In genomic region chr6:112191032-112191431, GRCm38 (mm10) we compare ENCODE assay signal across 9 mouse cellular contexts.
DNase-seq lines count a peak whose midpoint lies in the region; ATAC-seq and TF ChIP-seq lines count a peak whose summit lies in the region.
"Had no signal": no experiment of that assay in that cellular context is flagged by ENCODE, and none has a peak within 500 bp of the region (broad histone marks: within the 10 kb centered on the region; RNA-seq: fewer than 3 reads in every experiment).

No protein-coding gene starts in this region.

- 47% methylated on average over 6 of the region's 6 CpGs for WGBS in heart, adult 2 months
- WGBS in heart, embryonic 11.5 days (ENCODE audit: insufficient replicate concordance), result 46% methylated on average over 6 of the region's 6 CpGs

- TF ChIP-seq EP300 in heart, adult 2 months (IDR thresholded peaks at IDR 0.05; ENCODE audit: insufficient read depth, low read depth, low read length), result no peak

- no peaks in the 10 kb centered on the region for H3K4me1 ChIP-seq in heart, adult 2 months (ENCODE audit: control insufficient read depth, insufficient read depth, low read length)
- no peaks in the 10 kb centered on the region for H3K4me1 ChIP-seq in heart, embryonic 11.5 days (ENCODE audit: control insufficient read depth, insufficient read depth, low read length)

- H3K4me3 ChIP-seq in heart, adult 2 months, result no peak overlapping the region
- H3K4me3 ChIP-seq in heart, embryonic 11.5 days (ENCODE audit: low read depth, low read length), result no peak overlapping the region

- no peaks in the 10 kb centered on the region for H3K79me2 ChIP-seq in heart, adult 2 months (replicated peaks; ENCODE audit: control insufficient read depth, insufficient read depth, low read length)

- intact Hi-C loops in heart, adult 2 months (cut with DNase I), result loop anchor here (2.0 kb wide), 1 partner anchor 58 kb away; no protein-coding TSS in a partner anchor
- intact Hi-C loops in heart, postnatal 36 days (cut with DNase I), result loop anchor here (10.0 kb wide), 1 partner anchor 814 kb away; no protein-coding TSS in a partner anchor

- no peak overlapping the region for H3K9ac ChIP-seq in heart, adult 2 months (ENCODE audit: low read depth, low read length)
- no peak overlapping the region for H3K9ac ChIP-seq in heart, embryonic 11.5 days (ENCODE audit: low read depth, low read length)

- peak; percentile 89 for TF ChIP-seq CTCF in heart, adult 2 months (IDR thresholded peaks at IDR 0.05)

- H3K9me3 ChIP-seq in heart, embryonic 11.5 days (replicated peaks; ENCODE audit: control insufficient read depth, low read length), result no peaks in the 10 kb centered on the region

- TF ChIP-seq POLR2A in heart, adult 2 months (IDR thresholded peaks at IDR 0.05; ENCODE audit: insufficient read depth, low read depth, low read length), result no peak

- H3K27ac ChIP-seq in heart, adult 2 months, result no peak overlapping the region
- no peak overlapping the region for H3K27ac ChIP-seq in heart, embryonic 11.5 days (ENCODE audit: low read depth, low read length)

- no peaks in the 10 kb centered on the region for H3K27me3 ChIP-seq in heart, adult 2 months (ENCODE audit: control insufficient read depth, insufficient read depth, low read length)
- no peaks in the 10 kb centered on the region for H3K27me3 ChIP-seq in heart, embryonic 11.5 days (ENCODE audit: control insufficient read depth, insufficient read depth, low read length)

- peak; percentile 29 to 70 for DNase-seq in heart, adult 2 months
- peak; percentile 53 to 89 for DNase-seq in adrenal gland, adult (ENCODE audit: inconsistent age in 2 of 2, low spot score in 1 of 2)
- DNase-seq in embryo, embryonic 11 days, result peak; percentile 73
- DNase-seq in heart, postnatal 36 days, result peak; percentile 53 to 70
- peak; percentile 68 to 78 for DNase-seq in layer of hippocampus, postnatal 36 days
- peak; percentile 5 for DNase-seq in thymus, postnatal 0 days (ENCODE audit: low spot score)

- H3K4me2 ChIP-seq in heart, embryonic 11.5 days, result no peak overlapping the region

- no peaks in the 10 kb centered on the region for H3K36me3 ChIP-seq in heart, adult 2 months (ENCODE audit: control insufficient read depth, insufficient read depth, low read length)
- no peaks in the 10 kb centered on the region for H3K36me3 ChIP-seq in heart, embryonic 11.5 days (ENCODE audit: control insufficient read depth, insufficient read depth, low read length)
- H3K36me3 ChIP-seq: G1E had no signal

- no peak for ATAC-seq in heart, embryonic 11.5 days (replicated peaks; ENCODE audit: insufficient number of reproducible peaks, low FRiP score, low TSS enrichment)
- peak; percentile 85 for ATAC-seq in megakaryocyte progenitor cell, adult 5-6 weeks (replicated peaks; ENCODE audit: poor library complexity)

Comparison
In these comparisons a context has a peak if more than half of its experiments do, and no peak if none do; other contexts are left out.
1. DNase-seq: peak in every context shown above with its lines; median percentile 73 in embryo, embryonic 11 days; 73 in layer of hippocampus, postnatal 36 days; 71 in adrenal gland, adult; 62 in heart, postnatal 36 days; 50 in heart, adult 2 months; 5 in thymus, postnatal 0 days.